Comparison of ENCODE assay signal across 10 mouse cellular contexts in genomic region chr5:134614802-134615201, GRCm38 (mm10). TPM values are rescaled to one million over a fixed set of nuclear protein-coding genes. Genes with fewer than 3 reads are reported as not detected.
DNase-seq lines count a peak whose midpoint lies in the region; ATAC-seq and TF ChIP-seq lines count a peak whose summit lies in the region.
"Had no signal": no experiment of that assay in that cellular context is flagged by ENCODE, and none has a peak within 500 bp of the region (broad histone marks: within the 10 kb centered on the region; RNA-seq: fewer than 3 reads in every experiment).

Gene Lat2, minus strand, starts transcription at chr5:134615025.

- no peaks in the 10 kb centered on the region for H3K27me3 ChIP-seq in spleen, adult 2 months (ENCODE audit: control insufficient read depth, insufficient read depth, low read length)
- no peaks in the 10 kb centered on the region for H3K27me3 ChIP-seq in hindbrain, postnatal 0 days (ENCODE audit: insufficient read depth, low read length)

- WGBS in spleen, adult 2 months, result 32% methylated on average over 7 of the region's 7 CpGs
- 86% methylated on average over 7 of the region's 7 CpGs for WGBS in hindbrain, postnatal 0 days

- H3K4me3 ChIP-seq in spleen, adult 2 months (ENCODE audit: extremely low read depth, insufficient read depth, insufficient read length), result peak within 1 kb of the TSS; percentile 70
- H3K4me3 ChIP-seq in hindbrain, postnatal 0 days (ENCODE audit: low read length), result no peak within 1 kb of the TSS
- H3K4me3 ChIP-seq: embryonic facial prominence, embryonic 10.5 days had no signal

- no peak for DNase-seq in frontal cortex, postnatal 25 days (ENCODE audit: low spot score in 2 of 2)
- DNase-seq in lung, postnatal 36 days, result peak; percentile 43
- no peak for DNase-seq in lung, postnatal 4 days
- DNase-seq in induced T-regulatory cell, adult 2 months (ENCODE audit: low read depth), result peak; percentile 45
- DNase-seq in spleen, adult 2 months (ENCODE audit: low read depth in 1 of 2, low spot score in 2 of 2), result peak; percentile 37 to 68
- DNase-seq in hindbrain, postnatal 0 days (ENCODE audit: low spot score), result no peak
- no peak for DNase-seq in cerebellum, adult 11-12 months
- DNase-seq: forebrain, postnatal 0 days had no signal

- H3K4me2 ChIP-seq in hindbrain, postnatal 0 days (ENCODE audit: low read depth, low read length), result no peak within 1 kb of the TSS

- H3K9me3 ChIP-seq in hindbrain, postnatal 0 days (ENCODE audit: low read length), result no peaks in the 10 kb centered on the region
- H3K9me3 ChIP-seq: embryonic facial prominence, embryonic 10.5 days had no signal

- no peak within 1 kb of the TSS for H3K9ac ChIP-seq in hindbrain, postnatal 0 days (replicated peaks; ENCODE audit: low read length)
- H3K9ac ChIP-seq: forebrain, postnatal 0 days had no signal

- ATAC-seq in frontal cortex, adult (ENCODE audit: low TSS enrichment), result peak; percentile 60; the same call in 1 of the 2 replicates
- ATAC-seq in hindbrain, postnatal 0 days, result no peak
- ATAC-seq: forebrain, postnatal 0 days had no signal

- H3K27ac ChIP-seq in spleen, adult 2 months (ENCODE audit: insufficient read depth, low read length), result peak within 1 kb of the TSS; percentile 85
- H3K27ac ChIP-seq in hindbrain, postnatal 0 days, result no peak within 1 kb of the TSS
- H3K27ac ChIP-seq: embryonic facial prominence, embryonic 10.5 days had no signal

- no peak for TF ChIP-seq CTCF in spleen, adult 2 months (IDR thresholded peaks at IDR 0.05; ENCODE audit: extremely low read depth, insufficient read depth, insufficient read length, insufficient replicate concordance)
- TF ChIP-seq CTCF in hindbrain, postnatal 0 days (IDR thresholded peaks at IDR 0.05; ENCODE audit: low read depth), result no peak

- H3K36me3 ChIP-seq in spleen, adult 2 months (ENCODE audit: control insufficient read depth, insufficient read depth, low read length), result peaks cover 7% of the 10 kb centered on the region
- H3K36me3 ChIP-seq in hindbrain, postnatal 0 days (ENCODE audit: insufficient read depth, low read length), result peaks cover 12% of the 10 kb centered on the region

- peak; percentile 61; the same call in 1 of the 2 replicates for TF ChIP-seq POLR2A in spleen, adult 2 months (IDR thresholded peaks at IDR 0.05; ENCODE audit: low read depth, low read length)

- peaks cover 19% of the 10 kb centered on the region; the same call in 1 of the 2 replicates for H3K4me1 ChIP-seq in spleen, adult 2 months (ENCODE audit: control insufficient read depth, insufficient read depth, insufficient read length)
- no peaks in the 10 kb centered on the region for H3K4me1 ChIP-seq in hindbrain, postnatal 0 days (ENCODE audit: insufficient read depth, low read length)
- H3K4me1 ChIP-seq: embryonic facial prominence, embryonic 10.5 days had no signal

RNA-seq across cellular contexts. Expression of gene Lat2, which starts in this region (rescaled TPM):
- 52.2 and 52.4 TPM in 2 replicates for polyA plus RNA-seq in spleen, adult 2 months (2012; rRNA removed)
- 0.93 and 2.8 TPM in 2 replicates for total RNA-seq in hindbrain, postnatal 0 days (2014; rRNA removed)
- polyA plus RNA-seq in hindbrain, postnatal 0 days (2015; fragmentation: Nextera tagmentation; extraction: Ambion mirVana), result 1.6 and 4.8 TPM in 2 replicates

Comparison
In these comparisons a context has a peak if more than half of its experiments do, and no peak if none do; other contexts are left out.
1. DNase-seq: peak in lung, postnatal 36 days (single experiment), induced T-regulatory cell, adult 2 months (single experiment) and spleen, adult 2 months (2 of 2); none in frontal cortex, postnatal 25 days (0 of 2), lung, postnatal 4 days (0 of 2), hindbrain, postnatal 0 days (single experiment) and cerebellum, adult 11-12 months (single experiment).